Mouse (Mus musculus): Measurements from ENCODE around the gene Helb. TPM values are rescaled to one million over a fixed set of nuclear protein-coding genes. Genes with fewer than 3 reads are reported as not detected.

The Helb gene
- polyA plus RNA-seq (2021): 5.6 TPM

DNA sequence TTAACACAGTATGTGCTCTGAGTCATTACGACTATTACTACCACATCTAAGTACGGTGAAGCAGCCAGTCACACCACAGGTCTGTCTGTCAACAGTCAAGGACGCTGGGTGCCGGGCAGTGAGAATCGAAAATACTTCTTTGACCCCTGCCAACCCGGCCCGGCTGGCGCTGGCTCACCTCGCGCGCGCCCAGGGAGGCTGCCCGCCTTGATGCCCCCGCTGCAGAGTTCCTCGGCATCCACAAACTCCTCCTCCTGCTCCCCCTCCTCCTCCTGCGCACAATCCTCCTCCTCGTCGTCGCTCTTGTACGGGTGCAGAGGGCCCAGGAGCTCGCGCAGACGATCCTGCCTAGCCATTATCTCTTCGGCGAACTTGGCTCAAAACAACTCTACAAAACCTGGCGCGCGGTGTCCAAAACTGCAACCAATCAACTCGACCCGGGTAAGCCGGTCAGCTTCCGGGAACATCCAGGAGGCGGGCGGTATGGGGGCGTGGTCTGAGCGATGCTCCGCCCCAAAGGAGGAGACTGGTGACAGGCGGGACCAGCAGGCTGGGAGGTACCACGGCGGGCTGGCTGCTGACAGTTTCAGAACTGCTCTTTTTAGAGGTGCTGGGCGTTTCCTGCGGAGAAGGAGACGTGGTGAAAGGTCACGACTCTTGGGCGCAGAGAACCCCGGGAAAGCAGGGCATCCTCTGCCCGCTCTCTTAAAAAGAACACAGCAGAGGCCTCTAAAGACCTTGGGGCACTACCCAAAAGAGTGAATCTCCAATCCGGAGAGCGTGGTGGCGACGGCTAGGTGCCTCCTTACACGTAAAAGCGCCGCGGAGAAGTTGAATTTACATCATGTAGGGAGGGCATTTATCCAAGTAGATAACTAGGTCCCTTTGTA is at the start of gene Helb:
TSS of gene Helb (minus strand) at position 481 of the 890 bp plus-strand sequence.
- ATAC-seq (peak; percentile 100), DNase-seq (ENCODE audit: low read depth, low spot score) (peak; percentile 54)
- no peak for TF ChIP-seq CTCF (IDR thresholded peaks at IDR 0.05)
- in situ Hi-C loops (cut with MboI; ENCODE audit: low pct_unique_long_range_greater_than_20kb): no loop called here
- CTCF ChIA-PET: interaction anchor here (2.4 kb wide), 1 partner anchor 12 kb away, joined by 11 read pairs; no protein-coding TSS in a partner anchor
- POLR2A ChIA-PET: interaction anchor here (0.7 kb wide), 1 partner anchor 305 kb away, joined by 3 read pairs; no protein-coding TSS in a partner anchor
- H3K27me3 ChIP-seq: peaks cover 5% of the 10 kb centered on the region

DNA sequence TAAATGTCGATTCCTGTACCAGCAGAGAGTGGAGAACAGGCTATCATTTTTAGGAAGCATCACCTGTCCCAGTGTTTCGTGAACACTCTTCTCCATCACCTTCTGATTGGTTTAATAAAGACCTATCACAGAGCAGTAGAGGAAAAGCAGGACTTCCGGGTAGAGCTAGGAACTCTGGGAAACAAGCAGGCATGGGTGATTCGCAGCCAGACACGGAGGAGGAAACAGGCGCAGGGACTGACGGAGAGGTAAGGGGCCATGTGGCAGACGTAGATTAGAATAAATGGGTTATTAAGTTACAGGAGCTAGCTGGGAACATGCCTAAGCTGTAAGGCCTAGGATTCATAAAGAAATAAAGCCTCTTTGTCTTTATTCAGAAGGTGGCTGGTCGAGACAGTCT is 47.7 kb upstream of the Helb start:
- in situ Hi-C loops (cut with MboI; ENCODE audit: low pct_unique_long_range_greater_than_20kb): no loop called here

DNA sequence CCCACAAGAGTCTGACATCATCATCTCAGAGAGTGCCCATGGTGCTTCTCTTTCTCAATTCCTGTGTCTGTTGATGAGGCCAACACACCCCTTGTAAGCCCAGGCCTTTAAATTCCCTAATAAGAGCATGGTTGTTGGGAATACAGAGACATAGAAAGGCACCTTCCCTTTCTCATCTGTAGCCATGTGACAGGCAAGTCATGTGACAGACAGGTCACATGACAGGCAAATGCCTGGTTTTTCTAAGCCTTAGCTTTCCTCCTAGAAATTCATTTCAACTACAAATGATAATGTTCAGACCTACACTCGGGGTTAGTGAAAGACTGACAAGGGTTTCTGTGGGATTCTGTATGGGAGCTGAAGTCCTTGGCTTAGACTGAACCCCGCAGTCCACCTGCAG is 41.1 kb upstream of the Helb start:
- no peaks in the 10 kb centered on the region for H3K27me3 ChIP-seq
- POLR2A ChIA-PET: no interaction called here
- DNase-seq (ENCODE audit: low read depth, low spot score): no peak
- TF ChIP-seq CTCF (IDR thresholded peaks at IDR 0.05): no peak
- ATAC-seq: no peak
- in situ Hi-C loops (cut with MboI; ENCODE audit: low pct_unique_long_range_greater_than_20kb): no loop called here
- CTCF ChIA-PET: no interaction called here

More for the DNA sequence above, 47.7 kb upstream of the Helb start:
- DNase-seq (ENCODE audit: low read depth, low spot score): no peak
- CTCF ChIA-PET: no interaction called here
- POLR2A ChIA-PET: no interaction called here
- no peak for TF ChIP-seq CTCF (IDR thresholded peaks at IDR 0.05)
- ATAC-seq: no peak
- H3K27me3 ChIP-seq: no peaks in the 10 kb centered on the region

DNA sequence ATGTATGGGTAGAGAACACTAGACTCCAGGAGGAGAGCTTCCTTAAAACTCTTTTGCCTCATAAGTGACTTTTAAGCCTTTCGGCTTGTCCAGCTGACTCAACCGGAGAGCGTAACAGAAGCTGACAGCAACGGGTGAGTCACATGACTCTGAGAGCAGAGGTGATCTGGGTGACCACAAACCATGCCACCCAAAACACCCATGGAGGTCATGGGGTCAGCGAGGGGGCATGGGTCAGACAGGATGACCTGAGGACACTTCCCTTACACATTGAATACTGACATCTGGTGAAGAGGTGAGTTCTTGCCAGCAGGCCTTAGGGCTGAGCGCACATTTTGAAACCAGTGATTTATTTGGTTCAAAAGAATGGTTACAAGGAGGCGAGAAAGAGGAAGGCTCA is 38.9 kb upstream of the Helb start:
- H3K27me3 ChIP-seq: no peaks in the 10 kb centered on the region
- in situ Hi-C loops (cut with MboI; ENCODE audit: low pct_unique_long_range_greater_than_20kb): no loop called here
- CTCF ChIA-PET: no interaction called here
- POLR2A ChIA-PET: no interaction called here
- ATAC-seq: no peak
- no peak for DNase-seq (ENCODE audit: low read depth, low spot score)
- no peak for TF ChIP-seq CTCF (IDR thresholded peaks at IDR 0.05)

DNA sequence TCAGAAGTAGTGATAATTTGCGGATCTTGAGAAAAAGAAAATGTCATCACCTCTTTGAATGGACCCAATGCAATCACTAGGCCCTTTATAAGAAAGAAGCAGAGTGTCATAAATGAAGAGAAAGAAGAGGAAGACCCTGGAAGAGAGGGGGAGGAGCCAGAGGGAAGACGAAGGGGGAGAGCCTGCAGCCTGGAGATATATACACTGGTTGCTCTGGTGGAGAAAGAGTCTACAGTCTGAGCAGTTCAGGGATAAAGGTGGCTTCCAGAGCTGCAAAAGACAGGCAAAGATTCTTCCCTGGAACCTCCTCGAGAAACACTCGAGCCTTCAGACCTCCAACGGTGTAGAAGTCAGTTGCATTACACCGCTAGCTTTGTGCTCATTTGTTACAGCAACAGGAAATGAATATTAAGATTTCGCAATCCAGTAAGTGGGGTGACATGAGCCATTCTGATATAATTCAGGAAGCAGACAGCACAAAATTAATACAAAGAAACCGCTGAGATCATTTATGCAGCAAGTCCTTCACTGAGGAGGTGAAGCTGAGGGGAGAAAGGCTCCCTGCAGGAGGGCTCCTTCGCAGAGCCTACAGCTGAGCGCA is 28.2 kb upstream of the Helb start:
- POLR2A ChIA-PET: interaction anchor here (0.6 kb wide), 1 partner anchor 1451 kb away, joined by 7 read pairs; no protein-coding TSS in a partner anchor
- in situ Hi-C loops (cut with MboI; ENCODE audit: low pct_unique_long_range_greater_than_20kb): no loop called here
- no peak for ATAC-seq

DNA sequence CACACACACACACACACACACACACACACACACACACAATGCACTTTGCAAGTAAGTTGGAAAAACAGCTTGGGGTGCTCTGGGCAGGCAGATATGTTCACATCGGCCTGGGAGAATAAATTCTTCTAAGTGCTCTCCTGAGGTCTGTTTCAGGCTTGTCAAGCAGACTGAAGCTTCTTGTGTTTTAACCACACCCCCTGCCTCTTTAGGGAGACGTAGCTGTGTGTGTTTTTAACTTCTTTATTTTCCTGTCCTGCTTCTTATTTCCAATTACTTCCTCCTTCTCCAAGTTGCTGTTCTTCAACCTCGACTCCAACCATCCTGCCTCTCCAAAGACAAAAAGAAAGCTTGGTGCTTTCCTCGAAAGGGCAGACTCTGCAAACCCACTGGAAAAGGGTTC is 27.4 kb upstream of the Helb start:
- in situ Hi-C loops (cut with MboI; ENCODE audit: low pct_unique_long_range_greater_than_20kb): no loop called here
- DNase-seq (ENCODE audit: low read depth, low spot score) (no peak), ATAC-seq (no peak)
- ChIA-PET POLR2A (no interaction called here), CTCF (interaction anchor here (0.6 to 1.8 kb wide), 4 partner anchors 8 to 13 kb away, joined by 3 to 5 read pairs (median 4); no protein-coding TSS in a partner anchor)
- H3K27me3 ChIP-seq: no peaks in the 10 kb centered on the region
- no peak for TF ChIP-seq CTCF (IDR thresholded peaks at IDR 0.05)

More for the DNA sequence above, 28.2 kb upstream of the Helb start:
- no peak for DNase-seq (ENCODE audit: low read depth, low spot score)
- no peak for TF ChIP-seq CTCF (IDR thresholded peaks at IDR 0.05)
- CTCF ChIA-PET: interaction anchor here (1.7 to 1.8 kb wide), 2 partner anchors 11 to 12 kb away, joined by 4 to 5 read pairs; no protein-coding TSS in a partner anchor
- no peaks in the 10 kb centered on the region for H3K27me3 ChIP-seq

DNA sequence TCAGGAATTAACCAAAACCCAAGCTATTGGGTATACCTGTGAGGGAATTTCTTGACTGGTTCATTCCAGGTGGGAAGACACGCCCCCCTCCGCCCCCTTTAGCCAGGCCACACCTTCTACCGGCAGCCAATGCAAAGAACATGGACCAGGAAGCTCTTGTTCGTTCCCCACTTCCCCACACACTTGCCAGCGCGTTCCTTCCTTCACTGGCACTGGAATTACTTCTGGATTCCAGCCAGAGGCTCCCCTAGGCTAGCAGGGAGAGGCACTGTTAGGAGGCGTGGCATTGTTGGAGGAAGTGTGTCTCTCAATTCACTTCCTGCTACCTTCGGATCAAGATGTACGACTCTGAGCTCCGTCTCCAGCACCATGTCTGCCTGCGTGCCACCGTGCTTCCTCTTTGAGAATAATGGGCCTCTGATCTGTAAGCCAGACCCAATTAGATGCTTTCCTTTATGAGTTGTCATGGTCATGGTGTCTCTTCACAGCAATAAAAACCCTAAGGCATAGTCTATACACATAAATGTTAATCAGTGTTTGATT is 23.3 kb upstream of the Helb start:
- in situ Hi-C loops (cut with MboI; ENCODE audit: low pct_unique_long_range_greater_than_20kb): no loop called here
- ATAC-seq (no peak), DNase-seq (ENCODE audit: low read depth, low spot score) (no peak)
- ChIA-PET POLR2A (no interaction called here), CTCF (no interaction called here)
- no peak for TF ChIP-seq CTCF (IDR thresholded peaks at IDR 0.05)
- no peaks in the 10 kb centered on the region for H3K27me3 ChIP-seq

DNA sequence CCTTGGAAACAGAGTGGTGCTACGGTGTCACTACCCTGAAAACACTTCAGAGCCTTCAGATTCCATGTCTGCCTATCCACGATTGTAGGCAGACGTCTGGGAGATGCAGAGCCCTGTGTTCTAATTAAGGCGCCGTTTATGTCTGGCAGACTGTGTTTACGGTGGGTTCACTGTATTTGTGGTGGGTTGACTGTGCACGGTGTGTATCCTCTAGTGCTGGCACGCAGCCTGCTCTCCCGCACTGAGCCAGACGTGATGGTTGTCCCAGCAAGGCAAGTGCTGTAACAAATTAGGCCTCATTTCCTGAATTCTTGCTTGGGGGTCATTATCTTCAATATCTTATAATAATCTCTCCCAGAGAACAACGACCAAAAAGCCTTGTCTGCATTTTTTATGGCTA is 20.9 kb upstream of the Helb start:
- ChIA-PET POLR2A (no interaction called here), CTCF (interaction anchor here (1.1 kb wide), 1 partner anchor 11 kb away, joined by 3 read pairs; no protein-coding TSS in a partner anchor)
- no peak for ATAC-seq
- DNase-seq (ENCODE audit: low read depth, low spot score): no peak
- H3K27me3 ChIP-seq: no peaks in the 10 kb centered on the region
- TF ChIP-seq CTCF (IDR thresholded peaks at IDR 0.05): no peak
- in situ Hi-C loops (cut with MboI; ENCODE audit: low pct_unique_long_range_greater_than_20kb): no loop called here

DNA sequence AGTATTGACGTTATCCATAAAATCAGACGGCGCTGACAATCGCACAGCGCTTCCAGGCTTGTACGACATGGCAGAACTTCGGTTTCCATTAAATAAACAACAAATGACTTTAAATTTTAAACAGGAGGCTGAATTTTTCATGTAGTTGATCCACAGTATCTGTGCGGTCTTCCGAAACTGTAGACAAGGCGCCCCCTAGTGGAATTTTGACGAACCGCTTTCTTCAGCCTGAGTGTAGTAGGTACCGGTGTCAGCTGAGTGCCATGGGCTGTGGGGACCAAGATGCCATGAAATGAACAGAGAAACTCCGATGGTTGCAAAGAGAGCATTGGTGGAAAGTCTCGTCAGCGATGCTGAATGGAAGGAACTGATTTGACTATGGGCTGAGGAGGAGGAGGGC is 17.8 kb upstream of the Helb start:
- peak; percentile 67 for TF ChIP-seq CTCF (IDR thresholded peaks at IDR 0.05)
- DNase-seq (ENCODE audit: low read depth, low spot score): no peak
- ChIA-PET CTCF (interaction anchor here (0.5 to 2.7 kb wide), 4 partner anchors 10 to 327 kb away, joined by 3 to 14 read pairs (median 4); no protein-coding TSS in a partner anchor), POLR2A (no interaction called here)
- in situ Hi-C loops (cut with MboI; ENCODE audit: low pct_unique_long_range_greater_than_20kb): no loop called here
- H3K27me3 ChIP-seq: no peaks in the 10 kb centered on the region
- ATAC-seq: no peak

DNA sequence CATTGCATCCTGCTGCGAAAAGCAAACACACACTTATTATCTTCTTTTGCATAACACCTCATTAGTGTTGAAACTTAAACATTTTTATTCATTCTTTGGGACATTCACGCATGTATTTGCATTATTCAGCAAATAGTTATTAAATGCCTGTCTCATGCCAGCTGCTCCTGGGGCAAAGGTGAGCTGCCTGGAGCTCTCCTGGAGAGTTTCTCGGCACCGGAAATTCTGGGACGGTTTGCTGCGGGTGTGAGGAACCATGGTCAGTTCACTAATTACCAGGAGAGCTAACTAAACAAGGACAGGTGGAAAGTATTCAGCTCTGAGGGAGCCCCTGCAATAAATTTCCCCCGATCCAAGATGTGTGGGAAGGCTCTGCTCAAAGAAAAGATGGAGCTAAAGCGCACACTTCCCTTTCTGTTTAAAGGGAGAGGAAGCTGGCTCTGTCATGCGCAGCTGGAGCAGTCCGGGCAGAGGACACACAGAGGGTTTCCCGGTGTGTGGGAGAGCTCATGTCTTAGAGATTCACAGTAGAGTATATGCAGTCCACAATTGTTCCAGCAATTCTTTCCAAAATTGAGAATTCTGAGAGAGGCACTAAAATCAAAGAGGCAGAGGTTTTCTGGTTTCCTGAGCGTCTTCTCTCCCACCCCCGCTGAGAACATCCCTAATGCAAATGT is 16.0 kb upstream of the Helb start:
- ChIA-PET POLR2A (no interaction called here), CTCF (interaction anchor here (0.9 to 1.3 kb wide), 3 partner anchors 10 to 141 kb away, joined by 3 to 5 read pairs (median 3); no protein-coding TSS in a partner anchor)
- in situ Hi-C loops (cut with MboI; ENCODE audit: low pct_unique_long_range_greater_than_20kb): no loop called here
- ATAC-seq: no peak
- no peak for TF ChIP-seq CTCF (IDR thresholded peaks at IDR 0.05)
- H3K27me3 ChIP-seq: no peaks in the 10 kb centered on the region
- no peak for DNase-seq (ENCODE audit: low read depth, low spot score)
